Comparison of ENCODE assay signal across 16 mouse cellular contexts in the genomic region with DNA sequence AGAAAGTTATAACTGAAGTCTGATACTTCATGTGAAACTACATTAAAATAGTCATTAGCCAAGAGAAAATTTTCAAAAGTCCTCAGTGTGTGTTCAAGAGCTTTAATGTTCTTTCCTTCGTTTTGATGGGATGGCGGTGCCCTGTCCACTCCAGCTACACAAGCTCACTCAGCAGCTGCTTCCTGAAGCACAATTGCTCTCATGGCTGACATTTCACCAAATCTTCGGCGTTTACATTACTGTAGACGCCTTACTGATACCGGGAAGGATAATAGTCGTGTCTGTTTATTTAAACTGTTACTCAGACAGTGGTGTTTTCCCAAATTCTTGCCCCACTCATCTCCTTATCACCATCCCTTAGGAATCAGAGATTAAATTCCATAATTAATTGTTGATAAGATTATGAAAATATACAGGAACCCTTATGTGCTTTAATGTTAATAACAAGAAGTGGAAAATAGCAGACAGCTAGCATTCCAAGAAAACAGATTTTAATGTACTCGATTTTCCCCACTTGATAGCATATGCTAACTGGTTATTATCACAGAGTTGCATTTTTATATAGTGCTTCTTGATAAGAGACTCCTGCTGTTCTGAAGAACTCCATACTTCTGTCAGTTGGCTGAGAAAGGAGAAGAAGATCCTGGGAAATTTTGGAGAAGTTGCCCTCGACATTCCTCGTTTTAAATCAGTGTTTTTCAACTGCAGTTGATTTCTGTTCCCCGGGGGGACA.
"Had no signal": no experiment of that assay in that cellular context is flagged by ENCODE, and none has a peak within 500 bp of the region (broad histone marks: within the 10 kb centered on the region; RNA-seq: fewer than 3 reads in every experiment).

No protein-coding gene starts in this region.

- ATAC-seq: liver, postnatal 0 days; midbrain, embryonic 15.5 days had no signal

- H3K4me2 ChIP-seq: liver, embryonic 11.5 days; liver, embryonic 13.5 days; liver, embryonic 15.5 days; midbrain, embryonic 12.5 days; midbrain, embryonic 15.5 days; neural tube, embryonic 12.5 days; stomach, embryonic 15.5 days had no signal

- H3K36me3 ChIP-seq: liver, embryonic 13.5 days; liver, embryonic 15.5 days; midbrain, embryonic 12.5 days; midbrain, embryonic 15.5 days; neural tube, embryonic 12.5 days; stomach, embryonic 15.5 days had no signal

- H3K9me3 ChIP-seq: liver, embryonic 13.5 days; liver, embryonic 15.5 days; megakaryocyte, embryonic 14.5 days; midbrain, embryonic 12.5 days; midbrain, embryonic 15.5 days; neural tube, embryonic 12.5 days; stomach, embryonic 15.5 days had no signal

- H3K4me3 ChIP-seq: liver, embryonic 13.5 days; liver, embryonic 15.5 days; megakaryocyte, embryonic 14.5 days; midbrain, embryonic 12.5 days; midbrain, embryonic 15.5 days; neural tube, embryonic 12.5 days; stomach, embryonic 15.5 days had no signal

- H3K27ac ChIP-seq: liver, embryonic 13.5 days; liver, embryonic 15.5 days; macrophage; midbrain, embryonic 12.5 days; midbrain, embryonic 15.5 days; neural tube, embryonic 12.5 days; stomach, embryonic 15.5 days; stomach, postnatal 0 days had no signal

- H3K4me1 ChIP-seq: liver, embryonic 13.5 days; liver, embryonic 15.5 days; megakaryocyte, embryonic 14.5 days; midbrain, embryonic 12.5 days; midbrain, embryonic 15.5 days; neural tube, embryonic 12.5 days; stomach, embryonic 15.5 days had no signal

- DNase-seq: liver; liver, embryonic 13.5 days; liver, postnatal 0 days; right cerebral cortex, postnatal 14 days; thymus, adult 2 months; thymus, postnatal 25 days; thymus, postnatal 4 days had no signal

- H3K9ac ChIP-seq: liver, embryonic 13.5 days; liver, embryonic 15.5 days; liver, postnatal 0 days; midbrain, embryonic 12.5 days; midbrain, embryonic 15.5 days; neural tube, embryonic 12.5 days; stomach, embryonic 15.5 days had no signal

- H3K27me3 ChIP-seq: liver, embryonic 13.5 days; liver, embryonic 15.5 days; megakaryocyte, embryonic 14.5 days; midbrain, embryonic 12.5 days; midbrain, embryonic 15.5 days; neural tube, embryonic 12.5 days; stomach, embryonic 15.5 days had no signal
